Mouse (Mus musculus): ENCODE measurements at regions not wholly inside any gene's neighbourhood (a gene's known extent, or its start where the extent isn't known, plus 50 kb on each side); places are given as distances from the start of the nearest gene placed in this dataset.

- Histone ChIP-seq H3K4me1 (ENCODE audit: control insufficient read depth, insufficient read depth, low read length) (no peaks in the 10 kb centered on the region), H3K27ac (replicated peaks; ENCODE audit: insufficient read depth, low read depth, low read length) (no peak overlapping the region), H3K36me3 (ENCODE audit: control insufficient read depth, insufficient read depth, low read length) (no peaks in the 10 kb centered on the region), H3K4me3 (ENCODE audit: insufficient read depth, low read depth, low read length) (no peak overlapping the region), H3K79me2 (ENCODE audit: control insufficient read depth, insufficient read depth, low read length) (no peaks in the 10 kb centered on the region), H3K9ac (ENCODE audit: low read depth, low read length) (no peak overlapping the region), H3K27me3 (ENCODE audit: control insufficient read depth, insufficient read depth, low read length) (no peaks in the 10 kb centered on the region)
- DNase-seq (ENCODE audit: extremely low read depth, low read depth, low spot score): no peak
- no peak for TF ChIP-seq POLR2A (IDR thresholded peaks at IDR 0.05; ENCODE audit: extremely low read depth, insufficient read depth, low read length)
- TF ChIP-seq CTCF (IDR thresholded peaks at IDR 0.05; ENCODE audit: low read depth, low read length): no peak
- 85% methylated on average over 8 of the region's 8 CpGs for WGBS
Measured at GRCm38 (mm10) chr7:137939116-137939515, 458.4 kb downstream of the Tcerg1l start.

- Histone ChIP-seq H3K79me2 (ENCODE audit: control insufficient read depth, insufficient read depth, low read length) (no peaks in the 10 kb centered on the region), H3K9ac (ENCODE audit: low read depth, low read length) (no peak overlapping the region), H3K27me3 (ENCODE audit: control insufficient read depth, insufficient read depth, low read length) (no peaks in the 10 kb centered on the region), H3K36me3 (ENCODE audit: control insufficient read depth, insufficient read depth, low read length) (no peaks in the 10 kb centered on the region), H3K4me3 (ENCODE audit: insufficient read depth, low read depth, low read length) (no peak overlapping the region), H3K27ac (replicated peaks; ENCODE audit: insufficient read depth, low read depth, low read length) (no peak overlapping the region), H3K4me1 (ENCODE audit: control insufficient read depth, insufficient read depth, low read length) (no peaks in the 10 kb centered on the region)
- no peak for DNase-seq (ENCODE audit: extremely low read depth, low read depth, low spot score)
- no peak for TF ChIP-seq CTCF (IDR thresholded peaks at IDR 0.05; ENCODE audit: low read depth, low read length)
- no peak for TF ChIP-seq POLR2A (IDR thresholded peaks at IDR 0.05; ENCODE audit: extremely low read depth, insufficient read depth, low read length)
- WGBS: 55% methylated on average over 5 of the region's 5 CpGs
Measured at GRCm38 (mm10) chr7:137940084-137940483, 457.4 kb downstream of the Tcerg1l start.

GRCm38 (mm10) chr7:137944991-137945390, 452.5 kb downstream of the Tcerg1l start:
- DNase-seq (ENCODE audit: extremely low read depth, low read depth, low spot score): no peak
- 89% methylated on average over 2 of the region's 2 CpGs for WGBS
- no peak overlapping the region for H3K9ac ChIP-seq (ENCODE audit: low read depth, low read length)
- no peaks in the 10 kb centered on the region for H3K36me3 ChIP-seq (ENCODE audit: control insufficient read depth, insufficient read depth, low read length)
- no peaks in the 10 kb centered on the region for H3K27me3 ChIP-seq (ENCODE audit: control insufficient read depth, insufficient read depth, low read length)
- no peaks in the 10 kb centered on the region for H3K4me1 ChIP-seq (ENCODE audit: control insufficient read depth, insufficient read depth, low read length)
- no peak for TF ChIP-seq CTCF (IDR thresholded peaks at IDR 0.05; ENCODE audit: low read depth, low read length)
- TF ChIP-seq POLR2A (IDR thresholded peaks at IDR 0.05; ENCODE audit: extremely low read depth, insufficient read depth, low read length): no peak
- H3K79me2 ChIP-seq (ENCODE audit: control insufficient read depth, insufficient read depth, low read length): no peaks in the 10 kb centered on the region
- H3K27ac ChIP-seq (replicated peaks; ENCODE audit: insufficient read depth, low read depth, low read length): no peak overlapping the region
- no peak overlapping the region for H3K4me3 ChIP-seq (ENCODE audit: insufficient read depth, low read depth, low read length)

- Histone ChIP-seq H3K79me2 (ENCODE audit: control insufficient read depth, insufficient read depth, low read length) (no peaks in the 10 kb centered on the region), H3K36me3 (ENCODE audit: control insufficient read depth, insufficient read depth, low read length) (no peaks in the 10 kb centered on the region), H3K9ac (ENCODE audit: low read depth, low read length) (no peak overlapping the region), H3K4me3 (ENCODE audit: insufficient read depth, low read depth, low read length) (no peak overlapping the region), H3K27ac (replicated peaks; ENCODE audit: insufficient read depth, low read depth, low read length) (no peak overlapping the region), H3K27me3 (ENCODE audit: control insufficient read depth, insufficient read depth, low read length) (no peaks in the 10 kb centered on the region), H3K4me1 (ENCODE audit: control insufficient read depth, insufficient read depth, low read length) (no peaks in the 10 kb centered on the region)
- no peak for TF ChIP-seq POLR2A (IDR thresholded peaks at IDR 0.05; ENCODE audit: extremely low read depth, insufficient read depth, low read length)
- TF ChIP-seq CTCF (IDR thresholded peaks at IDR 0.05; ENCODE audit: low read depth, low read length): no peak
- 51% methylated on average over 5 of the region's 5 CpGs for WGBS
- DNase-seq (ENCODE audit: extremely low read depth, low read depth, low spot score): no peak
Measured at GRCm38 (mm10) chr7:137947424-137947823, 450.1 kb downstream of the Tcerg1l start.

- TF ChIP-seq CTCF (IDR thresholded peaks at IDR 0.05; ENCODE audit: low read depth, low read length): no peak
- no peak for TF ChIP-seq POLR2A (IDR thresholded peaks at IDR 0.05; ENCODE audit: extremely low read depth, insufficient read depth, low read length)
- no peaks in the 10 kb centered on the region for H3K36me3 ChIP-seq (ENCODE audit: control insufficient read depth, insufficient read depth, low read length)
- H3K27ac ChIP-seq (replicated peaks; ENCODE audit: insufficient read depth, low read depth, low read length): no peak overlapping the region
- DNase-seq (ENCODE audit: extremely low read depth, low read depth, low spot score): no peak
- no peak overlapping the region for H3K4me3 ChIP-seq (ENCODE audit: insufficient read depth, low read depth, low read length)
- no peaks in the 10 kb centered on the region for H3K4me1 ChIP-seq (ENCODE audit: control insufficient read depth, insufficient read depth, low read length)
- no peak overlapping the region for H3K9ac ChIP-seq (ENCODE audit: low read depth, low read length)
- 54% methylated on average over 5 of the region's 5 CpGs for whole genome bisulfite sequencing
- no peaks in the 10 kb centered on the region for H3K79me2 ChIP-seq (ENCODE audit: control insufficient read depth, insufficient read depth, low read length)
- H3K27me3 ChIP-seq (ENCODE audit: control insufficient read depth, insufficient read depth, low read length): no peaks in the 10 kb centered on the region
Measured at GRCm38 (mm10) chr7:137957354-137957753, 440.2 kb downstream of the Tcerg1l start.

GRCm38 (mm10) chr7:137957848-137958247, 439.7 kb downstream of the Tcerg1l start:
- no peak overlapping the region for H3K27ac ChIP-seq (replicated peaks; ENCODE audit: insufficient read depth, low read depth, low read length)
- no peak overlapping the region for H3K4me3 ChIP-seq (ENCODE audit: insufficient read depth, low read depth, low read length)
- TF ChIP-seq CTCF (IDR thresholded peaks at IDR 0.05; ENCODE audit: low read depth, low read length): no peak
- no peaks in the 10 kb centered on the region for H3K27me3 ChIP-seq (ENCODE audit: control insufficient read depth, insufficient read depth, low read length)
- WGBS: 77% methylated on average over 5 of the region's 5 CpGs
- no peaks in the 10 kb centered on the region for H3K36me3 ChIP-seq (ENCODE audit: control insufficient read depth, insufficient read depth, low read length)
- no peak overlapping the region for H3K9ac ChIP-seq (ENCODE audit: low read depth, low read length)
- no peaks in the 10 kb centered on the region for H3K79me2 ChIP-seq (ENCODE audit: control insufficient read depth, insufficient read depth, low read length)
- no peaks in the 10 kb centered on the region for H3K4me1 ChIP-seq (ENCODE audit: control insufficient read depth, insufficient read depth, low read length)
- no peak for DNase-seq (ENCODE audit: extremely low read depth, low read depth, low spot score)
